Mouse (Mus musculus) spleen, adult 2 months (tissue): Measurements from ENCODE around the gene Abcg8. TPM values are rescaled to one million over a fixed set of nuclear protein-coding genes. Genes with fewer than 3 reads are reported as not detected.

Source experiments
- DNase-seq, 2 experiments: peaks; one replicate each; pipeline versions ENCODE4 v3.0.0 to v3.0.0-alpha.2; 2012 to 2021; ENCODE audit warnings: low spot score in 2 of 2, low read depth in 1 of 2
- H3K27ac ChIP-seq: fragments of 200-500 bp; 2 replicates; pipeline ENCODE4 v1.5.1; 2012; ENCODE audit warnings: low read length, inconsistent platforms; ENCODE audit not compliant: insufficient read depth
- H3K27me3 ChIP-seq: fragments of 200-500 bp; 2 replicates; pipeline ENCODE4 v1.6.1; 2012; ENCODE audit warnings: mild to moderate bottlenecking, moderate library complexity, low read length, inconsistent platforms; ENCODE audit not compliant: control insufficient read depth, insufficient read depth
- H3K36me3 ChIP-seq: fragments of 200-500 bp; 2 replicates; pipeline ENCODE4 v1.6.1; 2012; ENCODE audit warnings: mild to moderate bottlenecking, low read length, inconsistent platforms; ENCODE audit not compliant: control insufficient read depth, insufficient read depth
- H3K4me1 ChIP-seq: fragments of 200-500 bp; 2 replicates; pipeline ENCODE4 v1.6.1; 2011; ENCODE audit warnings: inconsistent platforms; ENCODE audit not compliant: control insufficient read depth, insufficient read depth, insufficient read length
- H3K4me3 ChIP-seq: fragments of 200-500 bp; 2 replicates; pipeline ENCODE4 v1.5.1; 2011; ENCODE audit warnings: mild to moderate bottlenecking, inconsistent platforms; ENCODE audit not compliant: insufficient read depth, insufficient read length; ENCODE audit errors: extremely low read depth
- CTCF ChIP-seq: fragments of 200-500 bp; IDR thresholded peaks from 2 replicates; pipeline ENCODE4 v1.5.1; 2011; ENCODE audit warnings: mild to moderate bottlenecking, inconsistent platforms; ENCODE audit not compliant: insufficient read depth, insufficient read length, insufficient replicate concordance; ENCODE audit errors: extremely low read depth
- POLR2A ChIP-seq: fragments of 200-500 bp; IDR thresholded peaks from 2 replicates; pipeline ENCODE4 v1.6.1; 2011; ENCODE audit warnings: low read depth, low read length, inconsistent platforms
- WGBS: fragments of 180-500 bp; shearing (Covaris S2); methylation state at CpG from one replicate; pipeline ENCODE4 v1.1.7; 2018; 5-methylcytosine and 5-hydroxymethylcytosine counted together
- polyA plus RNA-seq: library from polyadenylated mRNA; depleted of rRNA; stranded (reverse); fragments of >200 nt; gene quantifications from 2 replicates; pipeline ENCODE4 v1.2.3, GENCODE M21; 2012; rRNA removed

Gene Abcg8
- polyA plus RNA-seq, 1 experiment = 0.06 TPM

DNA sequence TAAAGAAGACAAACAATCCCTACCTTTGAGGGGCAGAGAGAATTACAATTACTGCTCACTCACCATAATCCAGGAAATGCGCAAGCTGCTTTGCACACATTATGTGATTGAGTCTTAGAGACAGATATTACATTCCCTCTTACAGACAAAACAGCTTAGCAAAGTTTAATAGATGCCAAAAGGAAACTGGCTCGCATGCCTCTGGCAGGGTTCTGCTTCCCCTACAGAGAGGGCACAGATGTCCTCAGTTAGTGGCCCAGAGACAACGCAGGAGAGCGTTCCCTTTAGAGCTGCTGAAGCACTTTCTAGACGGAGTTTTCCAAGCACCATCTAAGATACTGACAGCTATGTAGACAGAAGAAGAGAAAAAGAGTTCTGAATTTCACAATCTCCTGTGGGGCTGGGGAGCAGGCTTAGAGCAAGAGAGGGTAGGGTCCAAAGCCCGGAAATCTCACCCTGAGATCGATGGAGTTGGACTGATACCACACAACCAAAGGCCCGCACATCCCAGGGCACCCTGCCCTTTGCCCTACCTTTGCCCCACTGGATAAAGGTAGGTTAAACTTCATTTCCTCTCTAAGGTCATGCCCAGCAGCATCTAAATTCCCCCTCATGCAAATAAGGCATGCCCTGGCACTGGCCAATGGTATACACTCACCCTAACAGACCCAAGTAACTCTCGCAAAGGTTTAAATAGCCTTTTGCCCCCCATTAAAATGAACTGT is 62.1 kb downstream of the Abcg8 start:
- H3K36me3 ChIP-seq = peaks cover 7% of the 10 kb centered on the region
- H3K4me3 ChIP-seq = no peak overlapping the region
- no peak for DNase-seq
- no peak overlapping the region for H3K27ac ChIP-seq
- no peak for TF ChIP-seq POLR2A
- TF ChIP-seq CTCF = no peak
- H3K27me3 ChIP-seq = no peaks in the 10 kb centered on the region
- H3K4me1 ChIP-seq = no peaks in the 10 kb centered on the region
- 95% methylated on average over 9 of the region's 9 CpGs for WGBS

DNA sequence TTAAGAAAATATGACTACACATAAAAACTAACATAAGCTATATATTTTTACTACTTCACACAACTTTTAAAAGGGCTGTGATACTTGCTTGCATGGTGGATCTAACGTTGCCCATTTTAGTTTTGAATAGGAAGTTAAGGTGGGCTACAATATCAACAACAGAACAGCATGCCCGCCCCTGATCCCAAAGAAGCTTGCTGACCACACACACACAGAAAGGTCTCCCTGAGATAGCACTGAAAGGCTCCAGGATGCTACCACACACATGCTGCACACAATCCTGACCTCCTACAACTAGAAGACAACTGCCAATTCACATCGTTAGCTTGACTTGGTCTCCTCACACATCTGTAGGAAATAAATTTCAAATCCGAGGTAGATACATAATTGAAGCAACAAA is 68.2 kb downstream of the Abcg8 start:
- TF ChIP-seq POLR2A (no peak), CTCF (no peak)
- no peaks in the 10 kb centered on the region for H3K4me1 ChIP-seq
- WGBS = 89% methylated on average over 4 of the region's 4 CpGs
- H3K27me3 ChIP-seq = no peaks in the 10 kb centered on the region
- H3K36me3 ChIP-seq = peaks cover 12% of the 10 kb centered on the region
- H3K4me3 ChIP-seq = no peak overlapping the region
- no peak overlapping the region for H3K27ac ChIP-seq
- DNase-seq = no peak

- peaks cover 11% of the 10 kb centered on the region for H3K36me3 ChIP-seq
- TF ChIP-seq CTCF (no peak), POLR2A (no peak)
- no peak overlapping the region for H3K27ac ChIP-seq
- WGBS = 95% methylated on average over 9 of the region's 9 CpGs
- H3K27me3 ChIP-seq = no peaks in the 10 kb centered on the region
- H3K4me3 ChIP-seq = no peak overlapping the region
- no peak for DNase-seq
- no peaks in the 10 kb centered on the region for H3K4me1 ChIP-seq
These were observed 68.9 kb downstream of the Abcg8 start for GRCm38 (mm10) chr17:84745001-84745400.

DNA sequence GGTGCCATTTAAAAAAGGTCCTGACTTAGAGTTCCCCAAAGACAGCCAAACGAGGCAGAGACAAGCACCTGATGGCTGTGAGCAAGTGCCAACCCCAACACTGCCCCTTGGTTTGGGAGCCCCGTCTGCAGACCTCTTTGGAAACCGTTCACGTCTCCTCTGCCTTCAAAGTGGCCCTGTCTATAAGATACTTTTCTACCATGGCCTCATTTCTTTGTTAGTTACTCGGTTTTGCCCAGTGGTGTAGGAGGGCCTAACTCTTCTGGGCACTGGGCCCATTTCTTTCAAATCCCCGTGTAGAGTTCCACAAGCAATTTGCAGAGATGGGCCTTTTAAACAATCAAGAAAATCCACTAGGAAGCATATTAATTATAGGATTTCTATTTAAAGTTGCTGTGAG is 71.1 kb downstream of the Abcg8 start:
- no peaks in the 10 kb centered on the region for H3K27me3 ChIP-seq
- TF ChIP-seq POLR2A (no peak), CTCF (no peak)
- 88% methylated on average over 6 of the region's 6 CpGs for WGBS
- no peak for DNase-seq
- H3K4me1 ChIP-seq = no peaks in the 10 kb centered on the region
- no peak overlapping the region for H3K27ac ChIP-seq
- H3K36me3 ChIP-seq = peaks cover 25% of the 10 kb centered on the region
- no peak overlapping the region for H3K4me3 ChIP-seq

DNA sequence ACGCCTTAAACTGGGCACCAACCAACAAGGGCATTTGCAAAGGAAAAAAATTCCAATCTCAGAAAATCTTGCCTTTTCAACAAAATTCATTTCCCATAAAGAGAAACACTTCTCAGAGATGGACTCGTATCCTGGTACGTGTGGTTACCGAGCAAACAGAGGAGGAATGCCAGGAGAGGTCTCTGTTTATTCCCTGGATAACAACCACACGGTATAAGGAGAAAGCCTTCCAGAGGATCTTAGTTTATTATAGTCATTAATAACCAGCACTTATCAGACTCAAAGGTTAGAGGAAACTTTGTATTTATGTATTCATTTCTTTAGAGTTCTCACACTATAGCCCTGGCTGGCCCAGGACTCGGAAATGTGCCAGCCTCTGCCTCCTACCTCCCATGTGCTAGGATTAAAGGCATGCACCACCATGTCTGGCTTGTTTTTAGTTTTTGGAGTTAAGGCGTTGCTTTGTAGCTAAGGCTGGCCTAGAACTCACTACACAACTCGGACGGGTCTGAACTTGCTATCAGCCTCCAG is 72.1 kb downstream of the Abcg8 start:
- no peak overlapping the region for H3K27ac ChIP-seq
- DNase-seq = no peak
- no peaks in the 10 kb centered on the region for H3K27me3 ChIP-seq
- no peak overlapping the region for H3K4me3 ChIP-seq
- WGBS = 96% methylated on average over 9 of the region's 9 CpGs
- peaks cover 26% of the 10 kb centered on the region for H3K36me3 ChIP-seq
- no peak for TF ChIP-seq CTCF
- TF ChIP-seq POLR2A = no peak
- no peaks in the 10 kb centered on the region for H3K4me1 ChIP-seq

DNA sequence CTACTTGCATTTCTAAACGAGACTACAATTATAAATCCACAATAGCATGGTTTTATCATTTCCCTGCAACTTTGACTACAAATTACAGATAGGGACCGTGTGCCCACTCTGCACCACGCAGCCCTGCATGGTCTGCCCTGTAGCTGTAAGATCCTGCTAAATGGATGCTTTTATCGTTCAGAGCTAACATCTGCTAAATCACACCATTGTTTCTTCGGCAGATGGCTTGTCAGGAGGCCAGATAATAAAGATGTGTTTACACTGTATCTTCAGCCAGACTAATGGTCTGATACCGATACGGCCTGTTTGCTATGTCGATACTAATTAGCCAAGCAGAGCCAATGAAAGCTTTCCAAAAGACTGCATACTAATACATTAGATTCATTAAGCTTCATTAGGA is 73.2 kb downstream of the Abcg8 start:
- H3K27ac ChIP-seq = no peak overlapping the region
- no peaks in the 10 kb centered on the region for H3K4me1 ChIP-seq
- no peak for DNase-seq
- peaks cover 27% of the 10 kb centered on the region for H3K36me3 ChIP-seq
- no peak overlapping the region for H3K4me3 ChIP-seq
- 91% methylated on average over 8 of the region's 8 CpGs for WGBS
- TF ChIP-seq CTCF = no peak
- H3K27me3 ChIP-seq = no peaks in the 10 kb centered on the region

Other genes starting within 250 kb of the Abcg8 start
- gene Thada, start 210.1 kb upstream of the Abcg8 start, polyA plus RNA-seq = 17.2 and 17.4 TPM in 2 replicates
- 1.6 TPM in 2 replicates for gene Plekhh2, start 164.4 kb upstream of the Abcg8 start, polyA plus RNA-seq
- gene Dync2li1, start 49.8 kb upstream of the Abcg8 start, polyA plus RNA-seq = 0.48 and 0.71 TPM in 2 replicates
- gene Abcg5, start 6.7 kb downstream of the Abcg8 start, polyA plus RNA-seq = 0.09 TPM in 1 of 2 replicates, not detected in the other
- gene Lrpprc, start 114.5 kb downstream of the Abcg8 start, polyA plus RNA-seq = 5.4 and 6.8 TPM in 2 replicates